Mouse (Mus musculus) megakaryocyte-erythroid progenitor cell, adult 5-6 weeks (primary cell): ENCODE measurements around the gene Mob3b. TPM values are rescaled to one million over a fixed set of nuclear protein-coding genes. Genes with fewer than 3 reads are reported as not detected.

Experiments used
- ATAC-seq: replicated peaks from 2 replicates; pipeline ENCODE4 v1.8.0; 2016; ENCODE audit warnings: mild to moderate bottlenecking, inconsistent platforms; ENCODE audit not compliant: severe bottlenecking, poor library complexity, low FRiP score, low TSS enrichment
- total RNA-seq, 2 experiments: library from RNA; stranded (forward) in 1 of 2; stranded (reverse) in 1 of 2; fragments of 200-1000, 215-1000 nt in 1 of 2; fragments of >200 nt in 1 of 2; fragmentation: Nextera tagmentation in 1 of 2; gene quantifications; 2 replicates each; pipeline ENCODE4 v1.2.3; 2014 to 2017

The Mob3b gene
- total RNA-seq, 2 experiments from 2014 or later: 2.1 to 3.1 TPM

GRCm38 (mm10) chr4:35151756-35152155 lies 5.5 kb downstream of the Mob3b start, which contains the start of gene Ifnk:
TSS of gene Ifnk (plus strand) at chr4:35152056.
- no peak for ATAC-seq

DNA sequence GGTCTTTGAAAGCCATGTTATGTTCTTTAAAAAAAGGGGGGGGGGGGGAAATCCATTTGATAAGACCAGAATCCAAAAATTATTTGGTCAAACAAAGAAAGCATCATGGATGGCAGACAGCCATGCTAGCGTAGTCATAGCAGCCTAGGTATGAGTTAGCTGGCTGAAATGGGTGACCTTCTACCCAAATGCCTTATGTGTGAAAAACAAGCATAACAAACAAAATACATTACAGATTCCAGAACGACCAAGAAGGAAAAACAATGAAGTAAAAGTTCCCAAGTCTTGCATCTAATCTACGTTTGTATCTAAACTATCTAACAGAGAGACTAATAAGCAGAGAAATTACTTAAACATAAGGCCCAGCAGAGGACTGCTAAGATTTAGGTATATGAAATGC lies 6.6 kb downstream of the Mob3b start:
- ATAC-seq: no peak

- no peak for ATAC-seq
Observed at GRCm38 (mm10) chr4:35148326-35148725, 9.0 kb downstream of the Mob3b start.

- ATAC-seq: no peak
Observed at GRCm38 (mm10) chr4:35146597-35146996, 10.7 kb downstream of the Mob3b start.

DNA sequence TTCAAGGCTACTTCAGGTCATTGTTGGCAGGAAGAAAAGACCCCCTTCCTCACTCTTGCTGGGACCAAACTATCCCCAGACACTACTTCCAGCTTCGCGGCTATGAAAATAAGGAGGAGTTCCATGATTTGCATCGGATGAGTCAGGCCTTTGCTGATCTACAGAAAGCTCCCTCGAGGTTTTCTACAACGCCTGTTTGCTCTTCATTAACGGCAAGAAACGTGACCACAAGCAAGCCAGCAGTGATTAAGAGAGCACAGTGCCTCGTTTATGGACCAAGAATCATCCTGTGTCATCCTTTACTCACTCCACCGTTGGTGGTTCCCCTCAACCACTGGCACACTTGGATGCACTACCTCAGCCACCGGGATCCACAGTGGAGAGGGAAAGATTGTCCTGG lies 11.6 kb downstream of the Mob3b start:
- ATAC-seq: no peak

- ATAC-seq: no peak
Observed at GRCm38 (mm10) chr4:35143472-35144102, 13.7 kb downstream of the Mob3b start.

DNA sequence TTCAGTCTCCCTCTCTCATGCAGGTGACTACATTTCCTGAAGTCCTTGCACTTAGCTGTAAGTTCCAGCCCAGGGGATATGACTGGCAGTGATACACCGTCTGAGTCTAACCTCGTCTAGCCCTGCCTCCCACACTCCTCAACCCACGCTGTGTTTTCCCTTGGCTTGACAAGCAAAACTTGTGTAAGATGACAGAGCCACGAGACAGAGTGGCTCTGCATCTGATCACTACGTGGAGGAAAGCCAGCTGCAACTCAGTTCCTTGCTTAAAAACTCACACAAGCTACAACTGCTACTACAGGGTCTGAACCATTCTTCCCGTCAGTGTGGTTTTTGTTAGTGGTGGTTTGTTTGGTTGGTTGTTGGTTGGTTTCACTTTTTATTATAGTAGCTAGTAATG lies 17.0 kb downstream of the Mob3b start:
- peak; percentile 35; the same call in 1 of the 2 replicates for ATAC-seq

DNA sequence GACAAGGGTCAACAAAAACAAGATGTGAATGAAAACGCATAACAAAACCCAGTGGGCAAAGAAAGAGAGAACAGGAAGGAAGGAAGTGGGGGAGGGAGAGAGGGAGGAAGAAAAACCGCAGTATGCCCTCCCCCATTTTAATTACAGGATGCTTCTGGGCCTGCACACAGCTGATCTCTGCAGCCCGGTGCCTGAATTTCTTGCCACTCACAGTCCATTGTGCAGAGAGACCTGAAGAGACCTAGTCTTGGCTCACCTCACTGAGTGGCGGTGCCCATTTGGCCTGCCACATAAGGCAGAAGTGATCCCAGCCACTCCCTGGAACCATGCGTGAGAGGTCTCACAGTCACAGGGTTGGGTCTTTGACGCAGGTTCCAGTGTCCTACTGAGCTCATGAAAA lies 19.2 kb downstream of the Mob3b start:
- no peak for ATAC-seq

DNA sequence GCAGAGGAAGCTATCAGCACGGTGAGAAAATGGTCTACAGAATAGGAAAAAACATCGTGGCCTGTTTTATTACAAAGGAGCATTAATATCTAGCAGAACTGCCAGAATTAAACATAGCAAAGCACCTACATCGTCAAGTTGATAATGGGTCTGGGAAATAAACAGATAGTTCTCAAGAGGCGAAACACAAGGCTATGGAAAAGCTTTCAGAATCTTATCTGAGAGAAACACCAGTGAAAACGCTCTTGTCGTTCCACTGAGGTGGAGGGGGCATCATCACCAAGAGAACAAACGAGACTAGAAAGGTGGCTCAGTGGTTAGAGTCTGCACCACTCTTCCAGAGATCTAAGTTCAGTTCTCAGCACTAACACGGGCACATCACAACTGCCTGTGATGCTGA lies 20.3 kb downstream of the Mob3b start:
- peak; percentile 77 for ATAC-seq

GRCm38 (mm10) chr4:35135806-35136205 lies 21.5 kb downstream of the Mob3b start:
- no peak for ATAC-seq

DNA sequence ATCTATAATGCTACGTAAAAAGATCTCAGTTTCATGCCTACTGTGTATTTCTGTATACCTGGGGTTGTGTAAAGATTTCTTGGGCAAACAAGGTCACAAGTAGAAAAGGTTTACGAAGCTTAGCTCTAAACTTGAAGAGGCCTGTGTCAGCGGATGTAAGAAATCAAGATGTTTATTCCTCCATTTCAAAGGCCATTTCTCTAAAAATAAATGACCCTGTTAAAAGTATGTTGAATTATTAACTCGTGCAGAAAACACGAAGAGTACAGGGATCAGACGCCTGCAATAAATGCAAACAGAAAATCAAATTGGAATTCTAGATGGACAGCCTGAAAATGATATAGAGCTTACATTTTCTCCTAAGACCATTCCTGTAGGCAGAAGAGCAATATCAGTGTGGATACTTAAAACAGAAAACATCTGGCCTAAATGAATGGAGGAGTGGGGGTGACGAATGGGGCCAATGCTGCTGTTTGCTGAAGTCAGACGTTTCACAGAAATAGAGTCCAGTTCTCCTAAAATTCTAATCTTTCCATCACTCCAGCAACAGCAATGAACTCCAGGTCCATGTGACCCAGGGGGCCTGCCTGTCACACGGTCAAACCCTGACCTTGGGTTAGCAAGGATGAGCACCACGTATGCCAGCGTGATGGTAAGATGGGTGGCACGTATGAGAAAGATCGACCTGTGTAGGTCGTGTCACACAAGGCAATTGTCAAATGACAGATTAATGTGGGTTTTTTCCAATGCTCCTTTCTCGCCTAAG lies 22.3 kb downstream of the Mob3b start:
- ATAC-seq: no peak

DNA sequence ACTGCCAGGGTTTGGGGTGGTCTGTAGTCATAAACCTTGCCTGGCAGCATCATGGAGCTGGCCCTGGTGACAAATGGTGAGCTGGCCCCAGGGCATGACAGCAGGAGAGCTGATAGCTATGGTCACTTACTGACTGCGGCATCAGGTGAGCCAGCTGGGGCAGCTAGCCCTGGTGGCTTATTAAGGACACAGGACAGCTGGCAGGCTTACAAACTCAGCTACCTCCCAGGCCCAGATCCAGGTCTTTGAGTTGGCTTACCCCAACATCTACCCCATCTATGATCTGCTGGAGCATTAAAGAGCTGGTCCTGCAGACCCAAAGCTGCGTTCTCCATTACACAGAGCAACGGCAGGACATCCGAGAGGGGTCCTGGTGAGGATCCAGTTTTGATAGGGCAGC lies 23.9 kb downstream of the Mob3b start:
- ATAC-seq: no peak

GRCm38 (mm10) chr4:35131592-35131991 lies 25.7 kb downstream of the Mob3b start:
- no peak for ATAC-seq

GRCm38 (mm10) chr4:35130411-35130948 lies 26.8 kb downstream of the Mob3b start:
- ATAC-seq: no peak

DNA sequence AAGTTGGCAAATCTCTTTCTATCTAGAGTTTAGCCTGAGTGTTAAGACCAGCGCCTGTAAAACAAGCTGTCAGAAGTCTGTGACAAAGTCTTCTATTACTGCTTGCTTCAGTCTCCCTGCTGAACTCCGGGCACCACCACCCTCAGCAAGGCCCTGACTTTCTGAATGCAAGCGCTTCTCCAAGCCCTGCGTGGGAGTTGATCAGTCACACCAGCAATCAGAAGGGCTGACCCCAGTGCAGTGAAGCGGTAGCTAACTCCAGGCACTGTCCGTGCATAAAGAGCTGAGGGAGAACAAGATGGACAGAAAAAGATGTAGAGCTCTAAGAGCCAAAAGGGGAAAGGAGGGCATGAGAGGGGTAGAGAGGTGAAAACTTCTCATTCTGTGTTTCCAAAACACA lies 29.5 kb downstream of the Mob3b start:
- ATAC-seq: no peak

GRCm38 (mm10) chr4:35126776-35127175 lies 30.5 kb downstream of the Mob3b start:
- no peak for ATAC-seq

GRCm38 (mm10) chr4:35125299-35125777 lies 31.9 kb downstream of the Mob3b start:
- no peak for ATAC-seq

- no peak for ATAC-seq
Observed at GRCm38 (mm10) chr4:35124027-35124426, 33.3 kb downstream of the Mob3b start.

- no peak for ATAC-seq
Observed at GRCm38 (mm10) chr4:35123087-35123486, 34.2 kb downstream of the Mob3b start.

DNA sequence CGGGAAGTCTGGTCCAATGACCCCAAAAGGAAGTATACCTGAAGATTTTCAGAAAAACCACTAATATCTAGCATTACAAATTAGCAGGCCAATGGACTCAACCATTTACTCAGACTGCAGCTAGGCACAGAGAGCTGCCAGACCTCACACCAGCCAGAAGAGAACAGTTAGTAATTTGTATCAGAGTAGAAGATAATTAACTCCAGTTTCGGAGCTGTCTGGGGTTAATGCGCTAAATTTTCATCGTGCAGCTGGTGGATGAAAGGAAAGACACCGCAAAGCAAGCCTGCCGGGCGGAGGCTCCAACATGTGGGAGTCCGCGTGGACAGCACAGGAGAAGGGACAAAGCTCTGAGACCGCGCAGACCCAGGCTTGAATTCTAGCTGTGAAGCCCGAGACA lies 36.2 kb downstream of the Mob3b start:
- ATAC-seq: no peak

GRCm38 (mm10) chr4:35120575-35120974 lies 36.7 kb downstream of the Mob3b start:
- ATAC-seq: no peak
